31 mouse cellular contexts compared by ENCODE assay signal in the genomic region with DNA sequence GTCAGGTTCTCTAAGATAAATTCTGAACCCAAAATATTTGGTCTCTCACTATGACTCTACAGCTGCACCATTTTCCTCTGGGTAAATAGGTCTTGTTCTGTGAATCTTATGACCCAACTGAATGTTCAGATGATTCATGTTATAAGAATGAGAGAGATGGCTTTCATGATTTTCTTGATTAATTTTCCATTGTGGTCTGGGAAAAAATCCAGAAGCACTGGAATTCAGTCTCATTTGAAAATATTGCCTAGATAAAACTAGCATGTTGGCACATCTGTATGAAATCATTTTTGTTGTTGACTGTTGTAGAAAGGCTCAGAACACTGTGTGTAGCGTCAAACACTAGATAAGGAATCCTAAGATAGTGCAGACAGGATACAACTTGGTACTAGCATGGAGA.
"Had no signal": no experiment of that assay in that cellular context is flagged by ENCODE, and none has a peak within 500 bp of the region (broad histone marks: within the 10 kb centered on the region; RNA-seq: fewer than 3 reads in every experiment).

No protein-coding gene starts in this region.

- H3K9ac ChIP-seq: limb, embryonic 12.5 days; limb, embryonic 13.5 days; limb, embryonic 15.5 days; liver, embryonic 12.5 days; liver, embryonic 13.5 days; liver, embryonic 14.5 days; liver, embryonic 15.5 days; liver, postnatal 0 days; lung, embryonic 14.5 days; lung, embryonic 15.5 days; midbrain, embryonic 12.5 days; midbrain, embryonic 13.5 days; midbrain, embryonic 15.5 days had no signal

- H3K27ac ChIP-seq: limb, embryonic 10.5 days; limb, embryonic 12.5 days; limb, embryonic 13.5 days; limb, embryonic 15.5 days; liver, embryonic 12.5 days; liver, embryonic 13.5 days; liver, embryonic 14.5 days; liver, embryonic 15.5 days; lung, embryonic 15.5 days; macrophage; midbrain, embryonic 10.5 days; midbrain, embryonic 12.5 days; midbrain, embryonic 13.5 days; midbrain, embryonic 15.5 days had no signal

- H3K4me1 ChIP-seq: limb, embryonic 10.5 days; limb, embryonic 12.5 days; limb, embryonic 13.5 days; limb, embryonic 15.5 days; liver, embryonic 12.5 days; liver, embryonic 13.5 days; liver, embryonic 15.5 days; lung, embryonic 15.5 days; megakaryocyte, embryonic 14.5 days; midbrain, embryonic 10.5 days; midbrain, embryonic 12.5 days; midbrain, embryonic 13.5 days; midbrain, embryonic 15.5 days had no signal

- DNase-seq: left cerebral cortex, postnatal 4 days; liver; liver, embryonic 13.5 days; liver, postnatal 0 days; lung, adult 18-20 months; lung, adult 2 months; lung, embryonic 14.5 days; lung, postnatal 10 days; lung, postnatal 14 days; lung, postnatal 36 days; lung, postnatal 4 days; midbrain, embryonic 14.5 days had no signal

- ATAC-seq: liver, embryonic 12.5 days; liver, postnatal 0 days; lung, postnatal 0 days; midbrain, embryonic 13.5 days; midbrain, embryonic 15.5 days; midbrain, embryonic 16.5 days had no signal

- H3K36me3 ChIP-seq: limb, embryonic 10.5 days; limb, embryonic 12.5 days; limb, embryonic 13.5 days; limb, embryonic 15.5 days; liver, embryonic 12.5 days; liver, embryonic 13.5 days; liver, embryonic 15.5 days; lung, embryonic 15.5 days; midbrain, embryonic 10.5 days; midbrain, embryonic 12.5 days; midbrain, embryonic 13.5 days; midbrain, embryonic 15.5 days had no signal

- H3K27me3 ChIP-seq: limb, embryonic 12.5 days; limb, embryonic 13.5 days; limb, embryonic 15.5 days; liver, embryonic 12.5 days; liver, embryonic 13.5 days; liver, embryonic 15.5 days; lung, embryonic 15.5 days; megakaryocyte, embryonic 14.5 days; midbrain, embryonic 12.5 days; midbrain, embryonic 13.5 days; midbrain, embryonic 15.5 days had no signal

- H3K9me3 ChIP-seq: limb, embryonic 10.5 days; limb, embryonic 13.5 days; limb, embryonic 15.5 days; liver, embryonic 12.5 days; liver, embryonic 15.5 days; lung, embryonic 15.5 days; megakaryocyte, embryonic 14.5 days; midbrain, embryonic 10.5 days; midbrain, embryonic 12.5 days; midbrain, embryonic 13.5 days; midbrain, embryonic 15.5 days had no signal

- H3K4me3 ChIP-seq: limb, embryonic 10.5 days; limb, embryonic 12.5 days; limb, embryonic 13.5 days; limb, embryonic 15.5 days; liver, embryonic 12.5 days; liver, embryonic 13.5 days; liver, embryonic 15.5 days; lung, embryonic 15.5 days; megakaryocyte, embryonic 14.5 days; midbrain, embryonic 10.5 days; midbrain, embryonic 12.5 days; midbrain, embryonic 13.5 days; midbrain, embryonic 15.5 days; myocyte had no signal

- H3K4me2 ChIP-seq: limb, embryonic 12.5 days; limb, embryonic 13.5 days; limb, embryonic 15.5 days; liver, embryonic 11.5 days; liver, embryonic 12.5 days; liver, embryonic 13.5 days; liver, embryonic 15.5 days; lung, embryonic 14.5 days; lung, embryonic 15.5 days; midbrain, embryonic 11.5 days; midbrain, embryonic 12.5 days; midbrain, embryonic 13.5 days; midbrain, embryonic 15.5 days had no signal
